Mouse (Mus musculus): ENCODE data around the gene Nipa1.

GRCm38 (mm10) chr7:55969415-55969814, 50.3 kb downstream of the Nipa1 start:
- TF ChIP-seq CTCF (IDR thresholded peaks at IDR 0.05; ENCODE audit: extremely low read depth, insufficient read length, insufficient replicate concordance, low read depth, low read length) (no peak), POLR2A (IDR thresholded peaks at IDR 0.05; ENCODE audit: low read depth, low read length) (no peak)

Measured in small intestine, adult 2 months (tissue).